8 mouse cellular contexts compared by ENCODE assay signal in genomic region chr16:8791949-8792557, GRCm38 (mm10). TPM values are rescaled to one million over a fixed set of nuclear protein-coding genes. Genes with fewer than 3 reads are reported as not detected.
DNase-seq lines count a peak whose midpoint lies in the region; ATAC-seq and TF ChIP-seq lines count a peak whose summit lies in the region.

Usp7 (minus strand) TSS chr16:8792308.

- WGBS in midbrain, embryonic 15.5 days = 93% methylated on average over 20 of the region's 20 CpGs

- no peaks in the 10 kb centered on the region for H3K36me3 ChIP-seq in midbrain, embryonic 15.5 days (replicated peaks)

- no peak within 1 kb of the TSS for H3K4me2 ChIP-seq in midbrain, embryonic 15.5 days

- no peak for DNase-seq in left cerebral cortex, adult 2 months (ENCODE audit: extremely low spot score in 1 of 2, low spot score in 2 of 2)
- DNase-seq in left cerebral cortex, adult 11 months (ENCODE audit: low spot score) = no peak
- DNase-seq in gonadal fat pad, adult 2 months (ENCODE audit: low read depth) = no peak
- DNase-seq in layer of hippocampus, postnatal 14 days (ENCODE audit: low spot score in 2 of 2) = no peak
- DNase-seq in urinary bladder, postnatal 25 days (ENCODE audit: low spot score) = no peak
- DNase-seq in thymus, postnatal 25 days = no peak

- intact Hi-C loops in left cerebral cortex, adult 2 months (cut with DNase I) = no loop called here

- no peak within 1 kb of the TSS for H3K27ac ChIP-seq in left cerebral cortex, adult 2 months
- no peak within 1 kb of the TSS for H3K27ac ChIP-seq in bone marrow macrophage, adult 2 months (ENCODE audit: insufficient read depth, low read depth, low read length)
- no peak within 1 kb of the TSS for H3K27ac ChIP-seq in midbrain, embryonic 15.5 days

- no peak for TF ChIP-seq POLR2A in bone marrow macrophage, adult 2 months (IDR thresholded peaks at IDR 0.05; ENCODE audit: borderline replicate concordance, low read depth, low read length)

- no peak within 1 kb of the TSS for H3K4me3 ChIP-seq in left cerebral cortex, adult 2 months
- no peak within 1 kb of the TSS for H3K4me3 ChIP-seq in bone marrow macrophage, adult 2 months (ENCODE audit: insufficient read depth, low read length)
- H3K4me3 ChIP-seq in midbrain, embryonic 15.5 days = no peak within 1 kb of the TSS

- ATAC-seq in midbrain, embryonic 15.5 days (replicated peaks) = no peak

- no peak within 1 kb of the TSS for H3K9ac ChIP-seq in midbrain, embryonic 15.5 days

- no peak for TF ChIP-seq CTCF in left cerebral cortex, adult 2 months (IDR thresholded peaks at IDR 0.05)
- TF ChIP-seq CTCF in bone marrow macrophage, adult 2 months (IDR thresholded peaks at IDR 0.05; ENCODE audit: low read depth, low read length) = no peak

- no peaks in the 10 kb centered on the region for H3K9me3 ChIP-seq in midbrain, embryonic 15.5 days

- no peaks in the 10 kb centered on the region for H3K27me3 ChIP-seq in midbrain, embryonic 15.5 days (replicated peaks)

- no peaks in the 10 kb centered on the region for H3K4me1 ChIP-seq in bone marrow macrophage, adult 2 months (ENCODE audit: control insufficient read depth, insufficient read depth, low read length)
- H3K4me1 ChIP-seq in midbrain, embryonic 15.5 days = no peaks in the 10 kb centered on the region

RNA-seq across cellular contexts. Expression of gene Usp7, which starts in this region (rescaled TPM):
- total RNA-seq in left cerebral cortex, adult 2 months (2021) = 100 to 1,000 TPM; 167 to 182 TPM
- 61.2 and 65.5 TPM in 2 replicates for polyA plus RNA-seq in bone marrow macrophage, adult 2 months (2012; ENCODE audit: insufficient read depth, insufficient read length, missing spikeins)
- polyA plus RNA-seq in gonadal fat pad, adult 2 months (2012; rRNA removed) = 30.6 and 39.9 TPM in 2 replicates
- 100 to 1,000 TPM; 149 to 167 TPM for total RNA-seq in layer of hippocampus, postnatal 14 days (2021)
- 32.2 and 34.2 TPM in 2 replicates for polyA plus RNA-seq in midbrain, embryonic 15.5 days (2015; fragmentation: Nextera tagmentation; extraction: Ambion mirVana)
